Mouse (Mus musculus) testis, postnatal 14 days (tissue): ENCODE data around the gene Atp2c2.

ENCODE experiments used
- DNase-seq: peaks from one replicate; pipeline ENCODE4 v3.0.0; 2021; ENCODE audit warnings: low spot score

The Atp2c2 gene

GRCm38 (mm10) chr8:119742409-119742808 lies 42.6 kb downstream of the Atp2c2 start:
- DNase-seq, result no peak

- no peak for DNase-seq
These were observed 43.6 kb downstream of the Atp2c2 start for GRCm38 (mm10) chr8:119743291-119744026.

GRCm38 (mm10) chr8:119744604-119745003 lies 44.8 kb downstream of the Atp2c2 start:
- DNase-seq, result no peak

GRCm38 (mm10) chr8:119755238-119756146 lies 55.7 kb downstream of the Atp2c2 start:
- no peak for DNase-seq

GRCm38 (mm10) chr8:119756147-119756461 lies 56.3 kb downstream of the Atp2c2 start:
- no peak for DNase-seq

GRCm38 (mm10) chr8:119756538-119756937 lies 56.7 kb downstream of the Atp2c2 start:
- no peak for DNase-seq

- no peak for DNase-seq
These were observed 61.9 kb downstream of the Atp2c2 start for GRCm38 (mm10) chr8:119761692-119762091.

GRCm38 (mm10) chr8:119762226-119763220 lies 62.7 kb downstream of the Atp2c2 start:
- no peak for DNase-seq

GRCm38 (mm10) chr8:119765311-119765710 lies 65.5 kb downstream of the Atp2c2 start:
- no peak for DNase-seq

- DNase-seq, result no peak
These were observed 66.1 kb downstream of the Atp2c2 start for GRCm38 (mm10) chr8:119765761-119766444.

- no peak for DNase-seq
These were observed 76.9 kb downstream of the Atp2c2 start for GRCm38 (mm10) chr8:119776668-119777245.

- no peak for DNase-seq
These were observed 78.0 kb downstream of the Atp2c2 start for GRCm38 (mm10) chr8:119777765-119778164.

GRCm38 (mm10) chr8:119778263-119778662 lies 78.5 kb downstream of the Atp2c2 start, which contains the start of gene Tldc1:
Gene Tldc1, minus strand, starts transcription at chr8:119778416.
- DNase-seq, result peak; percentile 96

GRCm38 (mm10) chr8:119779013-119779737 lies 79.4 kb downstream of the Atp2c2 start:
- DNase-seq, result peak; percentile 76

GRCm38 (mm10) chr8:119780402-119781049 lies 80.7 kb downstream of the Atp2c2 start:
- DNase-seq, result no peak

GRCm38 (mm10) chr8:119781086-119781840 lies 81.5 kb downstream of the Atp2c2 start:
- DNase-seq, result no peak

- no peak for DNase-seq
These were observed 82.9 kb downstream of the Atp2c2 start for GRCm38 (mm10) chr8:119782715-119783114.

GRCm38 (mm10) chr8:119783579-119783978 lies 83.8 kb downstream of the Atp2c2 start:
- no peak for DNase-seq

GRCm38 (mm10) chr8:119784141-119784574 lies 84.3 kb downstream of the Atp2c2 start:
- DNase-seq, result no peak
